In genomic region chr10:105714366-105714765, GRCm38 (mm10) we compare ENCODE assay signal across 21 mouse cellular contexts.
DNase-seq lines count a peak whose midpoint lies in the region; ATAC-seq and TF ChIP-seq lines count a peak whose summit lies in the region.
"Had no signal": no experiment of that assay in that cellular context is flagged by ENCODE, and none has a peak within 500 bp of the region (broad histone marks: within the 10 kb centered on the region; RNA-seq: fewer than 3 reads in every experiment).

No protein-coding gene starts in this region.

- no peak for TF ChIP-seq POLR2A in embryonic fibroblast, embryonic 13.5 days (IDR thresholded peaks at IDR 0.05; ENCODE audit: low read depth, low read length)

- H3K9ac ChIP-seq in kidney, postnatal 0 days (ENCODE audit: low read depth, low read length) = no peak overlapping the region
- H3K9ac ChIP-seq: embryonic facial prominence, embryonic 12.5 days; forebrain, postnatal 0 days; heart, embryonic 13.5 days; hindbrain, embryonic 13.5 days; intestine, embryonic 15.5 days had no signal

- no peak for ATAC-seq in kidney, postnatal 0 days (replicated peaks; ENCODE audit: low FRiP score, low read depth)
- ATAC-seq: activated CD4-positive, CD25-positive, alpha-beta regulatory T cell, adult 4 months; CD4-positive, CD25-positive, alpha-beta regulatory T cell, adult 4 months; forebrain, embryonic 14.5 days; forebrain, postnatal 0 days; hindbrain, embryonic 16.5 days; intestine, embryonic 15.5 days had no signal

- no peaks in the 10 kb centered on the region for H3K4me1 ChIP-seq in kidney, postnatal 0 days (replicated peaks; ENCODE audit: insufficient read depth, low read length)
- H3K4me1 ChIP-seq in embryonic fibroblast, embryonic 13.5 days (ENCODE audit: control insufficient read depth, insufficient read depth, low read length) = peaks cover 2% of the 10 kb centered on the region; the same call in 1 of the 2 replicates
- H3K4me1 ChIP-seq: heart, embryonic 10.5 days; heart, embryonic 13.5 days; hindbrain, embryonic 13.5 days; intestine, embryonic 15.5 days had no signal

- no peaks in the 10 kb centered on the region for H3K36me3 ChIP-seq in kidney, postnatal 0 days (ENCODE audit: insufficient read depth, low read length)
- H3K36me3 ChIP-seq: embryonic facial prominence, embryonic 12.5 days; heart, embryonic 10.5 days; heart, embryonic 13.5 days; hindbrain, embryonic 10.5 days; hindbrain, embryonic 13.5 days; intestine, embryonic 15.5 days had no signal

- no peak overlapping the region for H3K27ac ChIP-seq in kidney, postnatal 0 days
- 0 out of 2 replicates have a peak overlapping the region, but pooled peaks have one; percentile 14 for H3K27ac ChIP-seq in embryonic fibroblast, embryonic 13.5 days (ENCODE audit: insufficient read depth, low read length)
- H3K27ac ChIP-seq: embryonic facial prominence, embryonic 12.5 days; heart, adult 2 months; heart, embryonic 10.5 days; heart, embryonic 13.5 days; hindbrain, embryonic 10.5 days; hindbrain, embryonic 13.5 days; intestine, embryonic 15.5 days had no signal

- no peak overlapping the region for H3K4me3 ChIP-seq in kidney, postnatal 0 days (replicated peaks; ENCODE audit: low read depth, low read length)
- H3K4me3 ChIP-seq in embryonic fibroblast, embryonic 13.5 days (ENCODE audit: insufficient read depth, low read length) = no peak overlapping the region
- H3K4me3 ChIP-seq: embryonic facial prominence, embryonic 12.5 days; heart, adult 2 months; heart, embryonic 10.5 days; heart, embryonic 13.5 days; hindbrain, embryonic 10.5 days; hindbrain, embryonic 13.5 days; intestine, embryonic 15.5 days had no signal

- H3K4me2 ChIP-seq in kidney, postnatal 0 days (ENCODE audit: low read length) = no peak overlapping the region
- H3K4me2 ChIP-seq: embryonic facial prominence, embryonic 12.5 days; heart, embryonic 13.5 days; hindbrain, embryonic 13.5 days; intestine, embryonic 15.5 days had no signal

- H3K27me3 ChIP-seq in kidney, postnatal 0 days (ENCODE audit: insufficient read depth, low read length) = no peaks in the 10 kb centered on the region
- H3K27me3 ChIP-seq: embryonic facial prominence, embryonic 12.5 days; heart, embryonic 13.5 days; hindbrain, embryonic 13.5 days; intestine, embryonic 15.5 days had no signal

- no peak for TF ChIP-seq CTCF in kidney, postnatal 0 days (IDR thresholded peaks at IDR 0.05; ENCODE audit: low read depth)
- TF ChIP-seq CTCF in embryonic fibroblast, embryonic 13.5 days (IDR thresholded peaks at IDR 0.05; ENCODE audit: borderline replicate concordance, insufficient read depth, low read length) = no peak

- WGBS in kidney, postnatal 0 days = 43% methylated on average over 4 of the region's 4 CpGs

- peak; percentile 55 for DNase-seq in kidney, postnatal 0 days (ENCODE audit: low spot score)
- DNase-seq in kidney, adult 9 months = no peak
- DNase-seq in Muller cell, postnatal 12 days (ENCODE audit: inconsistent ontology term) = peak; percentile 14
- no peak for DNase-seq in heart, postnatal 14 days
- no peak for DNase-seq in adrenal gland, adult 2 months
- no peak for DNase-seq in heart, adult 18-20 months
- DNase-seq: gastrocnemius, postnatal 25 days; heart, adult 2 months; kidney, adult 11 months had no signal

- H3K9me3 ChIP-seq in kidney, postnatal 0 days (replicated peaks; ENCODE audit: low read length) = no peaks in the 10 kb centered on the region
- H3K9me3 ChIP-seq: embryonic facial prominence, embryonic 12.5 days; heart, embryonic 10.5 days; heart, embryonic 13.5 days; hindbrain, embryonic 10.5 days; hindbrain, embryonic 13.5 days; intestine, embryonic 15.5 days had no signal

- intact Hi-C loops in heart, postnatal 14 days (cut with DNase I) = loop anchor here (10.0 kb wide), 1 partner anchor 140 kb away; the partner anchor contains the start of gene Tmtc2

Comparison
In these comparisons a context has a peak if more than half of its experiments do, and no peak if none do; other contexts are left out.
1. DNase-seq: peak in kidney, postnatal 0 days (single experiment) and Muller cell, postnatal 12 days (single experiment); none in kidney, adult 9 months (single experiment), heart, postnatal 14 days (0 of 2), adrenal gland, adult 2 months (single experiment) and heart, adult 18-20 months (0 of 2).